10 mouse cellular contexts compared by ENCODE assay signal in genomic region chr11:83592853-83593252, GRCm38 (mm10). TPM values are rescaled to one million over a fixed set of nuclear protein-coding genes. Genes with fewer than 3 reads are reported as not detected.
DNase-seq lines count a peak whose midpoint lies in the region; ATAC-seq and TF ChIP-seq lines count a peak whose summit lies in the region.
"Had no signal": no experiment of that assay in that cellular context is flagged by ENCODE, and none has a peak within 500 bp of the region (broad histone marks: within the 10 kb centered on the region; RNA-seq: fewer than 3 reads in every experiment).

Gene Ccl6, minus strand, starts transcription at chr11:83593087.

- DNase-seq in kidney, postnatal 0 days (ENCODE audit: low spot score), result peak; percentile 12
- no peak for DNase-seq in kidney, postnatal 25 days
- peak; percentile 64 for DNase-seq in adipocyte (ENCODE audit: low spot score)
- DNase-seq in forebrain, embryonic 14.5 days (ENCODE audit: low spot score), result no peak
- DNase-seq: liver, embryonic 13.5 days; thymus, adult 18-20 months had no signal

- peaks cover 27% of the 10 kb centered on the region for H3K79me2 ChIP-seq in macrophage (ENCODE audit: inconsistent target)

- ATAC-seq in kidney, postnatal 0 days (replicated peaks; ENCODE audit: low FRiP score, low read depth), result no peak
- no peak for ATAC-seq in CD4-positive, CD25-positive, alpha-beta regulatory T cell, adult 4 months
- no peak for ATAC-seq in forebrain, embryonic 14.5 days

- no peak for TF ChIP-seq POLR2A in cortical plate, adult 2 months (IDR thresholded peaks at IDR 0.05; ENCODE audit: extremely low read depth, insufficient read depth, low read length)

- no peaks in the 10 kb centered on the region for H3K27me3 ChIP-seq in kidney, postnatal 0 days (ENCODE audit: insufficient read depth, low read length)
- H3K27me3 ChIP-seq in forebrain, embryonic 14.5 days (replicated peaks; ENCODE audit: control insufficient read depth, insufficient read depth, low read length), result no peaks in the 10 kb centered on the region
- H3K27me3 ChIP-seq: liver, embryonic 13.5 days had no signal

- no peaks in the 10 kb centered on the region for H3K9me3 ChIP-seq in kidney, postnatal 0 days (replicated peaks; ENCODE audit: low read length)
- H3K9me3 ChIP-seq in forebrain, embryonic 14.5 days (replicated peaks; ENCODE audit: control insufficient read depth, low read length), result no peaks in the 10 kb centered on the region
- H3K9me3 ChIP-seq: liver, embryonic 13.5 days had no signal

- H3K4me3 ChIP-seq in kidney, postnatal 0 days (replicated peaks; ENCODE audit: low read depth, low read length), result no peak within 1 kb of the TSS
- no peak within 1 kb of the TSS for H3K4me3 ChIP-seq in cortical plate, adult 2 months (ENCODE audit: insufficient read depth, low read length)
- H3K4me3 ChIP-seq in macrophage (ENCODE audit: inconsistent target), result peak within 1 kb of the TSS; percentile 46
- H3K4me3 ChIP-seq in forebrain, embryonic 14.5 days (ENCODE audit: low read depth, low read length), result no peak within 1 kb of the TSS
- H3K4me3 ChIP-seq: liver, embryonic 13.5 days had no signal

- no peaks in the 10 kb centered on the region for H3K36me3 ChIP-seq in kidney, postnatal 0 days (ENCODE audit: insufficient read depth, low read length)
- peaks cover 21% of the 10 kb centered on the region for H3K36me3 ChIP-seq in macrophage (ENCODE audit: inconsistent target)
- H3K36me3 ChIP-seq in forebrain, embryonic 14.5 days (ENCODE audit: control insufficient read depth, insufficient read depth, low read length), result no peaks in the 10 kb centered on the region
- H3K36me3 ChIP-seq: liver, embryonic 13.5 days had no signal

- no peaks in the 10 kb centered on the region for H3K4me1 ChIP-seq in kidney, postnatal 0 days (replicated peaks; ENCODE audit: insufficient read depth, low read length)
- H3K4me1 ChIP-seq in cortical plate, adult 2 months (ENCODE audit: control insufficient read depth, insufficient read depth, low read length), result no peaks in the 10 kb centered on the region
- H3K4me1 ChIP-seq in forebrain, embryonic 14.5 days (ENCODE audit: control insufficient read depth, insufficient read depth, low read length), result no peaks in the 10 kb centered on the region

- H3K4me2 ChIP-seq in kidney, postnatal 0 days (ENCODE audit: low read length), result no peak within 1 kb of the TSS
- no peak within 1 kb of the TSS for H3K4me2 ChIP-seq in forebrain, embryonic 14.5 days (ENCODE audit: low read length)
- H3K4me2 ChIP-seq: liver, embryonic 13.5 days had no signal

- no peak within 1 kb of the TSS for H3K27ac ChIP-seq in kidney, postnatal 0 days
- 0 out of 2 replicates have a peak within 1 kb of the TSS, but pooled peaks have one; percentile 23 for H3K27ac ChIP-seq in cortical plate, adult 2 months (ENCODE audit: insufficient read depth, low read length)
- peak within 1 kb of the TSS; percentile 91 for H3K27ac ChIP-seq in macrophage
- no peak within 1 kb of the TSS for H3K27ac ChIP-seq in forebrain, embryonic 14.5 days (ENCODE audit: low read depth, low read length)
- H3K27ac ChIP-seq: liver, embryonic 13.5 days had no signal

- H3K9ac ChIP-seq in kidney, postnatal 0 days (ENCODE audit: low read depth, low read length), result no peak within 1 kb of the TSS
- H3K9ac ChIP-seq in forebrain, embryonic 14.5 days (ENCODE audit: low read length), result no peak within 1 kb of the TSS
- H3K9ac ChIP-seq: liver, embryonic 13.5 days had no signal

- 51% methylated on average over 2 of the region's 2 CpGs for WGBS in kidney, postnatal 0 days
- WGBS in macrophage (ENCODE audit: missing documents), result 11% methylated on average over 2 of the region's 2 CpGs
- 74% methylated on average over 2 of the region's 2 CpGs for WGBS in forebrain, embryonic 14.5 days

- TF ChIP-seq CTCF in kidney, postnatal 0 days (IDR thresholded peaks at IDR 0.05; ENCODE audit: low read depth), result no peak
- no peak for TF ChIP-seq CTCF in cortical plate, adult 2 months (IDR thresholded peaks at IDR 0.05; ENCODE audit: extremely low read depth, insufficient read depth, low read length)

RNA-seq across cellular contexts. Expression of gene Ccl6, which starts in this region (rescaled TPM):
- polyA plus RNA-seq in kidney, postnatal 0 days (2015; fragmentation: Nextera tagmentation; extraction: Ambion mirVana), result 9.5 and 12.0 TPM in 2 replicates
- polyA plus RNA-seq in cortical plate, adult 2 months (2012; rRNA removed), result 2.8 and 3.6 TPM in 2 replicates
- 100 to 1,000 TPM in 5 of 26 experiments, 10 to 100 TPM in 21; 13.7 to 172 (median 40.9) TPM for total RNA-seq in macrophage (2018; cell fraction: chromatin; rRNA removed)
- 100 to 1,000 TPM; 122 to 667 (median 326) TPM for total RNA-seq in macrophage (2018; cell fraction: cytosol; rRNA removed)
- total RNA-seq in macrophage (2018; cell fraction: nucleus; rRNA removed), result 100 to 1,000 TPM in 13 of 26 experiments, 10 to 100 TPM in 13; 47.6 to 271 (median 103) TPM
- 508 to 1,107 TPM (median 907 TPM) in 3 replicates for polyA plus RNA-seq in macrophage (2018)
- not detected for polyA plus RNA-seq in CD4-positive, CD25-positive, alpha-beta regulatory T cell, adult 4 months (2017; shearing (Covaris generic))
- polyA plus RNA-seq in forebrain, embryonic 14.5 days (2014; fragmentation: Nextera tagmentation; extraction: Ambion mirVana), result 1.3 and 1.6 TPM in 2 replicates
- total RNA-seq: MEL had no signal

Comparison
In these comparisons a context has a peak if more than half of its experiments do, and no peak if none do; other contexts are left out.
1. RNA of gene Ccl6 (polyA plus RNA-seq): 508 to 1,107 TPM in macrophage; 9.5 to 12.0 TPM in kidney, postnatal 0 days, 2.8 to 3.6 TPM in cortical plate, adult 2 months, 1.3 to 1.6 TPM in forebrain, embryonic 14.5 days and not detected in CD4-positive, CD25-positive, alpha-beta regulatory T cell, adult 4 months; every median in the first group is over 10 times any median in the second.
2. DNase-seq: peak in kidney, postnatal 0 days (single experiment) and adipocyte (single experiment); none in kidney, postnatal 25 days (0 of 2) and forebrain, embryonic 14.5 days (single experiment).
3. H3K27ac ChIP-seq: peak in cortical plate, adult 2 months (single experiment) and macrophage (single experiment); none in kidney, postnatal 0 days (single experiment) and forebrain, embryonic 14.5 days (single experiment).